11 mouse cellular contexts compared by ENCODE assay signal in the genomic region with DNA sequence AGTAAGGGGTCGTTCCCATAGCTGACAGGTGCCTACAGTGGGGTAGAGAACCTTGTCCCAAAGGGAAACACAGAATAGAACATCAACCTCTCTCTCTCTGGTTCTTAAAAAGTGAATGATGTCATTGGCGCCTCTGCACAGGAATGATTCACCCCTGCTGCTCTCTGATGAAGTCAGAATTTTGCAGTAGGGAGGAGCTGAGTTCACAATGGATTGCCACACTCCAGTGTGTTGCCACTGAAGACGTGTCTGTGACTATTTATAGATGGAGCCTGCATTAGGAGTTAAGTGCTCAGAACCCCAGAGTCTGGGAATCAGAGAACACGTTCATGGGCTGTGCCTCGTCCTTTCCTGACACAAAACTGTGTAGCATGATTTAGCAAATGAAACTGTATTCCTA. TPM values are rescaled to one million over a fixed set of nuclear protein-coding genes. Genes with fewer than 3 reads are reported as not detected.
DNase-seq lines count a peak whose midpoint lies in the region; TF ChIP-seq lines count a peak whose summit lies in the region.
"Had no signal": no experiment of that assay in that cellular context is flagged by ENCODE, and none has a peak within 500 bp of the region (broad histone marks: within the 10 kb centered on the region; RNA-seq: fewer than 3 reads in every experiment).

No protein-coding gene starts in this region.

- H3K36me3 ChIP-seq in heart, adult 2 months (ENCODE audit: control insufficient read depth, insufficient read depth, low read length): no peaks in the 10 kb centered on the region
- H3K36me3 ChIP-seq: liver, embryonic 13.5 days had no signal

- peak; percentile 44 for DNase-seq in gastrocnemius, adult 18-20 months (ENCODE audit: low spot score)
- no peak for DNase-seq in gastrocnemius, postnatal 36 days
- DNase-seq in 416B (ENCODE audit: low read depth): peak; percentile 73
- DNase-seq in heart, adult 2 months: peak in 1 of 2 experiments; percentile 60
- peak; percentile 53 for DNase-seq in lung, postnatal 10 days
- DNase-seq in right cerebral cortex, postnatal 25 days: no peak
- no peak for DNase-seq in kidney, adult 9 months
- DNase-seq in kidney, postnatal 10 days: no peak
- DNase-seq: cerebellum, postnatal 10 days; kidney, adult 18-20 months; liver, embryonic 13.5 days had no signal

- no peak overlapping the region for H3K9ac ChIP-seq in heart, adult 2 months (ENCODE audit: low read depth, low read length)
- H3K9ac ChIP-seq: liver, embryonic 13.5 days had no signal

- intact Hi-C loops in gastrocnemius, postnatal 36 days (cut with DNase I): loop anchor here (10.0 kb wide), 1 partner anchor 295 kb away; no protein-coding TSS in a partner anchor
- intact Hi-C loops in heart, adult 2 months (cut with DNase I): no loop called here

- 0 out of 2 replicates have a peak, but pooled peaks have one; percentile 28 for TF ChIP-seq EP300 in heart, adult 2 months (IDR thresholded peaks at IDR 0.05; ENCODE audit: insufficient read depth, low read depth, low read length)

- no peak overlapping the region for H3K4me3 ChIP-seq in heart, adult 2 months
- H3K4me3 ChIP-seq: liver, embryonic 13.5 days had no signal

- H3K4me1 ChIP-seq in heart, adult 2 months (ENCODE audit: control insufficient read depth, insufficient read depth, low read length): peaks cover 3% of the 10 kb centered on the region

- no peaks in the 10 kb centered on the region for H3K79me2 ChIP-seq in heart, adult 2 months (replicated peaks; ENCODE audit: control insufficient read depth, insufficient read depth, low read length)

- WGBS in heart, adult 2 months: 27% methylated on average over 5 of the region's 5 CpGs

- no peaks in the 10 kb centered on the region for H3K27me3 ChIP-seq in heart, adult 2 months (ENCODE audit: control insufficient read depth, insufficient read depth, low read length)
- H3K27me3 ChIP-seq: liver, embryonic 13.5 days had no signal

- peak overlapping the region; percentile 68 for H3K27ac ChIP-seq in heart, adult 2 months
- H3K27ac ChIP-seq: liver, embryonic 13.5 days had no signal

- no peak for TF ChIP-seq CTCF in heart, adult 2 months (IDR thresholded peaks at IDR 0.05)

- TF ChIP-seq POLR2A in heart, adult 2 months (IDR thresholded peaks at IDR 0.05; ENCODE audit: insufficient read depth, low read depth, low read length): no peak

RNA-seq across cellular contexts. Expression of gene Rhob, which starts 9.9 kb away (rescaled TPM):
- total RNA-seq in gastrocnemius, adult 18-20 months (2021): 10 to 100 TPM; 43.6 to 79.2 TPM
- total RNA-seq in gastrocnemius, postnatal 36 days (2021): 10 to 100 TPM; 50.7 to 56.4 TPM
- total RNA-seq in heart, adult 2 months (2021): 100 to 1,000 TPM; 163 to 193 TPM
- 184 and 194 TPM in 2 replicates for polyA plus RNA-seq in heart, adult 2 months (2012; rRNA removed)

Comparison
In these comparisons a context has a peak if more than half of its experiments do, and no peak if none do; other contexts are left out.
1. DNase-seq: peak in gastrocnemius, adult 18-20 months (single experiment), 416B (single experiment) and lung, postnatal 10 days (single experiment); none in gastrocnemius, postnatal 36 days (0 of 2), right cerebral cortex, postnatal 25 days (single experiment), kidney, adult 9 months (single experiment) and kidney, postnatal 10 days (single experiment).